Mouse (Mus musculus) urinary bladder, postnatal 10 days (tissue): ENCODE measurements around the gene Scn7a.

ENCODE experiments used
- DNase-seq: peaks from one replicate; pipeline ENCODE4 v3.0.0; 2022; ENCODE audit warnings: low spot score

Scn7a gene

GRCm38 (mm10) chr2:66784765-66785164, at the start of gene Scn7a:
Scn7a (minus strand) TSS chr2:66784914.
- no peak for DNase-seq

- DNase-seq, result no peak
These were observed 43.0 kb upstream of the Scn7a start for GRCm38 (mm10) chr2:66827729-66828128.

- DNase-seq, result no peak
These were observed 35.3 kb upstream of the Scn7a start for GRCm38 (mm10) chr2:66819862-66820559.

- DNase-seq, result no peak
These were observed 15.0 kb upstream of the Scn7a start for GRCm38 (mm10) chr2:66799676-66800249.

- no peak for DNase-seq
These were observed 12.8 kb upstream of the Scn7a start for GRCm38 (mm10) chr2:66797493-66797892.

GRCm38 (mm10) chr2:66791629-66792028, 6.9 kb upstream of the Scn7a start:
- DNase-seq, result no peak

- DNase-seq, result no peak
These were observed 3.8 kb downstream of the Scn7a start for GRCm38 (mm10) chr2:66780884-66781283.

GRCm38 (mm10) chr2:66767980-66768379, 16.7 kb downstream of the Scn7a start:
- DNase-seq, result no peak

GRCm38 (mm10) chr2:66765170-66765569, 19.5 kb downstream of the Scn7a start:
- DNase-seq, result no peak

GRCm38 (mm10) chr2:66762905-66763304, 21.8 kb downstream of the Scn7a start:
- no peak for DNase-seq

GRCm38 (mm10) chr2:66728002-66728401, 56.7 kb downstream of the Scn7a start:
- DNase-seq, result no peak

GRCm38 (mm10) chr2:66727585-66727974, 57.1 kb downstream of the Scn7a start:
- no peak for DNase-seq

GRCm38 (mm10) chr2:66726878-66727584, 57.7 kb downstream of the Scn7a start:
- no peak for DNase-seq

GRCm38 (mm10) chr2:66712071-66712470, 72.6 kb downstream of the Scn7a start:
- DNase-seq, result no peak

- DNase-seq, result no peak
These were observed 92.4 kb downstream of the Scn7a start for GRCm38 (mm10) chr2:66692300-66692699.

GRCm38 (mm10) chr2:66661988-66662387, 122.7 kb downstream of the Scn7a start:
- DNase-seq, result no peak

- DNase-seq, result no peak
These were observed 128.3 kb downstream of the Scn7a start for GRCm38 (mm10) chr2:66656430-66656829.

- no peak for DNase-seq
These were observed 129.3 kb downstream of the Scn7a start for GRCm38 (mm10) chr2:66655431-66655830.

GRCm38 (mm10) chr2:66644384-66644783, 140.3 kb downstream of the Scn7a start:
- no peak for DNase-seq

GRCm38 (mm10) chr2:66634580-66635359, 149.9 kb downstream of the Scn7a start, which contains the start of gene Scn9a:
Scn9a (minus strand) TSS chr2:66634962.
- no peak for DNase-seq

- no peak for DNase-seq
These were observed 152.0 kb downstream of the Scn7a start for GRCm38 (mm10) chr2:66632728-66633127.
